Mouse (Mus musculus): ENCODE measurements at regions not wholly inside any gene's neighbourhood (a gene's known extent, or its start where the extent isn't known, plus 50 kb on each side); places are given as distances from the start of the nearest gene placed in this dataset.

GRCm38 (mm10) chr7:39866674-39867428 lies 349.3 kb downstream of the Zfp619 start:
- H3K27ac ChIP-seq (ENCODE audit: low read depth, low read length), result no peak overlapping the region
- H3K4me1 ChIP-seq (replicated peaks; ENCODE audit: control insufficient read depth, insufficient read depth, low read length), result no peaks in the 10 kb centered on the region
- ATAC-seq (ENCODE audit: low FRiP score) (no peak), DNase-seq (ENCODE audit: low spot score) (no peak)
- no peak overlapping the region for H3K4me2 ChIP-seq (replicated peaks; ENCODE audit: low read depth, low read length)
- WGBS, result 82% methylated on average over 6 of the region's 6 CpGs
- H3K9me3 ChIP-seq (ENCODE audit: control insufficient read depth, low read length), result no peaks in the 10 kb centered on the region
- H3K4me3 ChIP-seq (ENCODE audit: low read depth, low read length), result no peak overlapping the region
- no peaks in the 10 kb centered on the region for H3K36me3 ChIP-seq (ENCODE audit: control insufficient read depth, insufficient read depth, low read length)
- no peaks in the 10 kb centered on the region for H3K27me3 ChIP-seq (ENCODE audit: control insufficient read depth, insufficient read depth, low read length)
- H3K9ac ChIP-seq (ENCODE audit: low read depth, low read length), result no peak overlapping the region

- WGBS, result 16% methylated on average over 3 of the region's 3 CpGs
- peak; percentile 37 for DNase-seq (ENCODE audit: low spot score)
- no peaks in the 10 kb centered on the region for H3K4me1 ChIP-seq (replicated peaks; ENCODE audit: control insufficient read depth, insufficient read depth, low read length)
- no peaks in the 10 kb centered on the region for H3K27me3 ChIP-seq (ENCODE audit: control insufficient read depth, insufficient read depth, low read length)
- H3K4me2 ChIP-seq (replicated peaks; ENCODE audit: low read depth, low read length), result no peak overlapping the region
- ATAC-seq (ENCODE audit: low FRiP score), result no peak
- H3K9ac ChIP-seq (ENCODE audit: low read depth, low read length), result no peak overlapping the region
- no peak overlapping the region for H3K27ac ChIP-seq (ENCODE audit: low read depth, low read length)
- no peaks in the 10 kb centered on the region for H3K36me3 ChIP-seq (ENCODE audit: control insufficient read depth, insufficient read depth, low read length)
- no peak overlapping the region for H3K4me3 ChIP-seq (ENCODE audit: low read depth, low read length)
- no peaks in the 10 kb centered on the region for H3K9me3 ChIP-seq (ENCODE audit: control insufficient read depth, low read length)
Measured at GRCm38 (mm10) chr7:39867451-39867850, 349.9 kb downstream of the Zfp619 start.

GRCm38 (mm10) chr7:39882113-39882512 lies 364.5 kb downstream of the Zfp619 start:
- no peak overlapping the region for H3K9ac ChIP-seq (ENCODE audit: low read depth, low read length)
- no peak for DNase-seq (ENCODE audit: low spot score)
- no peak overlapping the region for H3K27ac ChIP-seq (ENCODE audit: low read depth, low read length)
- WGBS, result 76% methylated on average over 1 of the region's 1 CpGs
- no peak overlapping the region for H3K4me2 ChIP-seq (replicated peaks; ENCODE audit: low read depth, low read length)
- H3K27me3 ChIP-seq (ENCODE audit: control insufficient read depth, insufficient read depth, low read length), result no peaks in the 10 kb centered on the region
- no peaks in the 10 kb centered on the region for H3K36me3 ChIP-seq (ENCODE audit: control insufficient read depth, insufficient read depth, low read length)
- no peak overlapping the region for H3K4me3 ChIP-seq (ENCODE audit: low read depth, low read length)
- no peak for ATAC-seq (ENCODE audit: low FRiP score)
- no peaks in the 10 kb centered on the region for H3K4me1 ChIP-seq (replicated peaks; ENCODE audit: control insufficient read depth, insufficient read depth, low read length)
- H3K9me3 ChIP-seq (ENCODE audit: control insufficient read depth, low read length), result no peaks in the 10 kb centered on the region

GRCm38 (mm10) chr7:39894208-39894896 lies 376.8 kb downstream of the Zfp619 start:
- Histone ChIP-seq H3K27ac (ENCODE audit: low read depth, low read length) (no peak overlapping the region), H3K36me3 (ENCODE audit: control insufficient read depth, insufficient read depth, low read length) (no peaks in the 10 kb centered on the region), H3K27me3 (ENCODE audit: control insufficient read depth, insufficient read depth, low read length) (no peaks in the 10 kb centered on the region), H3K9ac (ENCODE audit: low read depth, low read length) (no peak overlapping the region), H3K4me3 (ENCODE audit: low read depth, low read length) (no peak overlapping the region), H3K9me3 (ENCODE audit: control insufficient read depth, low read length) (no peaks in the 10 kb centered on the region), H3K4me2 (replicated peaks; ENCODE audit: low read depth, low read length) (no peak overlapping the region), H3K4me1 (replicated peaks; ENCODE audit: control insufficient read depth, insufficient read depth, low read length) (no peaks in the 10 kb centered on the region)
- no peak for ATAC-seq (ENCODE audit: low FRiP score)
- 63% methylated on average over 7 of the region's 7 CpGs for WGBS
- DNase-seq (ENCODE audit: low spot score), result peak; percentile 1

GRCm38 (mm10) chr7:39896918-39897317 lies 379.4 kb downstream of the Zfp619 start:
- Histone ChIP-seq H3K4me2 (replicated peaks; ENCODE audit: low read depth, low read length) (no peak overlapping the region), H3K9me3 (ENCODE audit: control insufficient read depth, low read length) (no peaks in the 10 kb centered on the region), H3K4me3 (ENCODE audit: low read depth, low read length) (no peak overlapping the region), H3K27ac (ENCODE audit: low read depth, low read length) (no peak overlapping the region), H3K27me3 (ENCODE audit: control insufficient read depth, insufficient read depth, low read length) (no peaks in the 10 kb centered on the region), H3K4me1 (replicated peaks; ENCODE audit: control insufficient read depth, insufficient read depth, low read length) (no peaks in the 10 kb centered on the region), H3K36me3 (ENCODE audit: control insufficient read depth, insufficient read depth, low read length) (no peaks in the 10 kb centered on the region), H3K9ac (ENCODE audit: low read depth, low read length) (no peak overlapping the region)
- DNase-seq (ENCODE audit: low spot score) (no peak), ATAC-seq (ENCODE audit: low FRiP score) (no peak)
- 80% methylated on average over 2 of the region's 2 CpGs for WGBS

- 90% methylated on average over 1 of the region's 1 CpGs for WGBS
- no peak overlapping the region for H3K27ac ChIP-seq (ENCODE audit: low read depth, low read length)
- no peak overlapping the region for H3K9ac ChIP-seq (ENCODE audit: low read depth, low read length)
- no peaks in the 10 kb centered on the region for H3K27me3 ChIP-seq (ENCODE audit: control insufficient read depth, insufficient read depth, low read length)
- H3K36me3 ChIP-seq (ENCODE audit: control insufficient read depth, insufficient read depth, low read length), result no peaks in the 10 kb centered on the region
- H3K4me1 ChIP-seq (replicated peaks; ENCODE audit: control insufficient read depth, insufficient read depth, low read length), result no peaks in the 10 kb centered on the region
- DNase-seq (ENCODE audit: low spot score) (no peak), ATAC-seq (ENCODE audit: low FRiP score) (no peak)
- H3K4me2 ChIP-seq (replicated peaks; ENCODE audit: low read depth, low read length), result no peak overlapping the region
- no peaks in the 10 kb centered on the region for H3K9me3 ChIP-seq (ENCODE audit: control insufficient read depth, low read length)
- no peak overlapping the region for H3K4me3 ChIP-seq (ENCODE audit: low read depth, low read length)
Measured at GRCm38 (mm10) chr7:39898268-39898667, 380.7 kb downstream of the Zfp619 start.

GRCm38 (mm10) chr7:39933946-39934345 lies 416.4 kb downstream of the Zfp619 start:
- no peak overlapping the region for H3K4me2 ChIP-seq (replicated peaks; ENCODE audit: low read depth, low read length)
- no peaks in the 10 kb centered on the region for H3K27me3 ChIP-seq (ENCODE audit: control insufficient read depth, insufficient read depth, low read length)
- no peak overlapping the region for H3K9ac ChIP-seq (ENCODE audit: low read depth, low read length)
- no peak for ATAC-seq (ENCODE audit: low FRiP score)
- H3K4me3 ChIP-seq (ENCODE audit: low read depth, low read length), result no peak overlapping the region
- no peaks in the 10 kb centered on the region for H3K4me1 ChIP-seq (replicated peaks; ENCODE audit: control insufficient read depth, insufficient read depth, low read length)
- H3K36me3 ChIP-seq (ENCODE audit: control insufficient read depth, insufficient read depth, low read length), result no peaks in the 10 kb centered on the region
- H3K9me3 ChIP-seq (ENCODE audit: control insufficient read depth, low read length), result no peaks in the 10 kb centered on the region
- 80% methylated on average over 1 of the region's 1 CpGs for WGBS
- no peak for DNase-seq (ENCODE audit: low spot score)
- H3K27ac ChIP-seq (ENCODE audit: low read depth, low read length), result no peak overlapping the region

- Histone ChIP-seq H3K27me3 (ENCODE audit: control insufficient read depth, insufficient read depth, low read length) (no peaks in the 10 kb centered on the region), H3K9me3 (ENCODE audit: control insufficient read depth, low read length) (no peaks in the 10 kb centered on the region), H3K27ac (ENCODE audit: low read depth, low read length) (no peak overlapping the region), H3K4me2 (replicated peaks; ENCODE audit: low read depth, low read length) (no peak overlapping the region), H3K4me3 (ENCODE audit: low read depth, low read length) (no peak overlapping the region), H3K9ac (ENCODE audit: low read depth, low read length) (no peak overlapping the region), H3K36me3 (ENCODE audit: control insufficient read depth, insufficient read depth, low read length) (no peaks in the 10 kb centered on the region), H3K4me1 (replicated peaks; ENCODE audit: control insufficient read depth, insufficient read depth, low read length) (no peaks in the 10 kb centered on the region)
- 83% methylated on average over 4 of the region's 4 CpGs for WGBS
- ATAC-seq (ENCODE audit: low FRiP score) (no peak), DNase-seq (ENCODE audit: low spot score) (no peak)
Measured at GRCm38 (mm10) chr7:39937262-39937661, 419.7 kb downstream of the Zfp619 start.
